Mouse (Mus musculus) left cerebral cortex, postnatal 36 days (tissue): ENCODE results near the gene Slc29a4. TPM values are rescaled to one million over a fixed set of nuclear protein-coding genes. Genes with fewer than 3 reads are reported as not detected.

Experiments
- DNase-seq, 2 experiments: peaks; one replicate each; pipeline ENCODE4 v3.0.0; 2021 to 2022; ENCODE audit warnings: low spot score in 2 of 2, mixed read lengths in 1 of 2
- intact Hi-C: fragments of 180-260 bp; cut with DNase I; formaldehyde crosslinking; loops from one replicate; pipeline ENCODE4 v1.15.1; 2025
- total RNA-seq, 2 experiments: library from RNA; stranded (reverse); gene quantifications; 2 replicates each; pipeline ENCODE4 v1.2.3; 2021

Gene Slc29a4
- 10 to 100 TPM in 1 of 2 experiments, 1 to 10 TPM in 1; 8.9 to 17.0 TPM for total RNA-seq

DNA sequence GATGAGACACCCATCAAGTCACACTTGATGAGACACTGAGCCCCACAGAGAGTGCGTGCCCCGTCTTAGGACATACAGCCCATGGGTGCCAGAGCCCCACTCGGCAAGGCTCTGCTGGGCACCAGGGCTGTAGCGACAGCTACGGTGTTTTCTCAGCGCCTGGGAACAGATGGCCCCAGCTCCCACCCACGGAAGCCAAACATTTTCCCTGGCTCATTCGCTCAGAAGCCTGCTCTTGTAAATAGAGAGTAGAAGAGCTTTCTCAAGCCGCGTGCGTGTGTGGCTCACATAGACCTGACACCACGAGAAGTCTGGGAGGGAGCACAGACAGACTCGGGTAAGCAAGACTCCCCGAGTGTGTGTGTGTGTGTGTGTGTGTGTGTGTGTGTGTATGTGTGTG is at the start of gene Slc29a4:
Gene Slc29a4, plus strand, starts transcription at position 265 of the 400 bp plus-strand sequence.
- intact Hi-C loops, result no loop called here
- DNase-seq, result peak; percentile 73 to 78

DNA sequence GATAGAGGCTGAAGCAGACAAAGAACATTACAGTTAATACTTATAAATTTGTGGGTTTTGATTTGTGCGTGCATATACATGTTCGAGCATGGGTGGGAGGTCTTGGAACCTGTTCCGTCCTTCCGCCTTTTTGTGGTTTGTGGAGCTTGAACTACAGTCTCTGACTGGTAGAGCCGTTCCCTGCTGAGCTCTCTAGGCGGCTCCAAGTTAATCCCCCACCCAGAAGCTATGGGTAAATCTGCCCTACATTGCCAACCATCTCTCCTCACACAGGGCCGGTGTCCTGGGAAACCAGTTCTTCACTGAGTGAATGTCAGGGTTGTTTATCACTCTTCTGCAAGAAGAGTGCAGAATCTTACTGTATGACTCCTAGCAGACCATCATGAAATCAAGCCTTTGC is 44.1 kb upstream of the Slc29a4 start:
- no peak for DNase-seq
- intact Hi-C loops, result no loop called here

DNA sequence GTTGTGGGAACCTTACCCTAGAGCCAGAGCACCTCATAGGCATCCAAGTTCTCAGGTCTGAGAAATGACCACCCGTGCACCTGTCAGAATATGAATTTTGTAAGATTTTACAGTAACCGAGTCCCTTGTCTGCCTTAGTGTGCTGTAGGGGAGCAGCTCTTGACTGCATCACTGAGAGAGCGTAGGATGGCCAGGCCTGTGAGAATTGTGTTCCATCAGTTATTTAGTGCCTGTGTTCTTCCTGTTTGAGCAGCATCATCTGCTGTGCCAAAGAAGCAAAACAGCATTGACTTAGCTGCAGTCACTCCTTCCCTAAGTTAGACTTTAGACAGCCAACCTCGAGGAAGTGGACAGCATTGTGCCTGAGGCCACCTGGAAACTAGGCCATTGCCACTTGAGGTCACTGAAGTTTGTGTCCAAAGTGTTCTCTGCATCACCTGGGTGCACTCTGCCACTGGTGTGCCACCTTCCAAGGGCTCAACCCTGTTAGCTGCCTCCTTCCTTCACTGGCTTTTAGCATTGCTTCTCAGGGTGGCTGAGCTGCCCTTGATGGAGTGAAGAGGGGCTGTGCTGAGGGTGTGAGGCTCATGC is 42.8 kb upstream of the Slc29a4 start:
- intact Hi-C loops, result no loop called here
- DNase-seq, result no peak

DNA sequence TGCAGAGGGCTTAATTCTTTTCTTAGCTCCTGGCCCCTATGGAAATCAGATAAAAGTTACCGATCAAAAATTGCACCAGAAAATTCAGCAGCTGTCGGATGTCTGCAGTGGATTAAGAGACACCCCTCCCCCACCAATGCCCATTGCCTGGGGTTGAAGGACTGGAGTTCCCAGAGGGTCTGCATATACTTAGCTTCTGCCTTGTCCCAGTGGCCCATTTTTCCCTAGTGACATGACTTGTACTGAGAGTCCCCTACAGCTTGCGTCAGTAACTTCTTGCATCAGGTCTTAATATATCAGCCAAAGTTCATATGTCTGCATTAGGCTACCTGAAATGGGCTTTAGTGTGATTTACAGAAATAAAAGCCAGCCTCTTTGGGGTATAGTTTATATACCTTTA is 41.9 kb upstream of the Slc29a4 start:
- intact Hi-C loops, result no loop called here
- no peak for DNase-seq

DNA sequence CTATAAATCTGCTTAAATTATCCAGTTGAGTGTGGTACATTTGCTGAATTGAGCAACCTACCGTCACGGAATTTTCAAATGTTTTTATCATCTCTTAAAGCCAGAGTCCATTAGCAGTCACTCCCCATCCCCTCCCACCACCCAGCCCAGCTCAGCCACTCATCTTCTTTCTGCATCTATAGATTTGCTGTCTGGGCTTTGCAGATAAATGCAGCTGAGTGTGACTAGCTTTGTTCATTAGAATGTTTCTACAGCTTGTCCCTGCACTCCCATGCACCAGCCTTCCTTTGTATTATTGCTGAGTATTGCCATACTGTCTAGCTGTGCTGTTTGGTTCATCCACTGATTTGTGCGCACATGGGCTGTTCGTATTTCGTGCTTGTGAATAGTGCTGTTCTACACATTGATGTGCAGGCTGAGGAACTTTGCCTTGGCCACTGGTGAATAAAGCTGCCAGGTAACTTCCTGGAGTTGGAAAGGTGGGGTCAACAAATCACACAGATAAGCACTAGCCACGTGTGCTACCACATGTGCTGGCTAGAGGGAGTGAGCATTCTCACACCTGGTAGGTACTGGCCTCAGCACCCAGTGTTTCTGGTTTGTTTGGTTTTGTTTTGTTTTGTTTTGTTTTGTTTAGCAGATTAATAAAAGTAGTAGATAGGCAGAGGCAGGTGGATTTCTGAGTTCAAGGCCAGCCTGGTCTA is 41.4 kb upstream of the Slc29a4 start:
- intact Hi-C loops, result no loop called here
- DNase-seq, result no peak

DNA sequence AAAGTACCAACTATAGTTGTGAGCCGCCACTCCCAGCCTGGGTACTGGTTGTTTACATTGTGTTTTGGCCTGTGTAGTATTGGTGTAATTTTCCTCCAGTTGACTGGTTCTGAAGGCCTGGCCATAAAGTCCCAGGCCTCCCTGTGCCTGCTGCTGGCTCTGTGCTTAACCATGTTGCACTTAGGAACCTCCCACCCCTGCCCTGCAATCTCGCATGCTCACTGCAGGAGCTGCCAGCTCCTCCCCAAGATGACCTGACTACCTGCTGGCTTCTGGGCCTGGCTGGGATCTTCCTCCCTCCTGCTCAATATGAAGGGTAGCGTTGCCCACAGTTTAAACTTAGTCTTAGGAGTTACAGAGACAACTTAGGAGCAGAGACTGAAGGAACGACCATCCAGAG is 40.0 kb upstream of the Slc29a4 start:
- DNase-seq, result no peak
- intact Hi-C loops, result no loop called here

DNA sequence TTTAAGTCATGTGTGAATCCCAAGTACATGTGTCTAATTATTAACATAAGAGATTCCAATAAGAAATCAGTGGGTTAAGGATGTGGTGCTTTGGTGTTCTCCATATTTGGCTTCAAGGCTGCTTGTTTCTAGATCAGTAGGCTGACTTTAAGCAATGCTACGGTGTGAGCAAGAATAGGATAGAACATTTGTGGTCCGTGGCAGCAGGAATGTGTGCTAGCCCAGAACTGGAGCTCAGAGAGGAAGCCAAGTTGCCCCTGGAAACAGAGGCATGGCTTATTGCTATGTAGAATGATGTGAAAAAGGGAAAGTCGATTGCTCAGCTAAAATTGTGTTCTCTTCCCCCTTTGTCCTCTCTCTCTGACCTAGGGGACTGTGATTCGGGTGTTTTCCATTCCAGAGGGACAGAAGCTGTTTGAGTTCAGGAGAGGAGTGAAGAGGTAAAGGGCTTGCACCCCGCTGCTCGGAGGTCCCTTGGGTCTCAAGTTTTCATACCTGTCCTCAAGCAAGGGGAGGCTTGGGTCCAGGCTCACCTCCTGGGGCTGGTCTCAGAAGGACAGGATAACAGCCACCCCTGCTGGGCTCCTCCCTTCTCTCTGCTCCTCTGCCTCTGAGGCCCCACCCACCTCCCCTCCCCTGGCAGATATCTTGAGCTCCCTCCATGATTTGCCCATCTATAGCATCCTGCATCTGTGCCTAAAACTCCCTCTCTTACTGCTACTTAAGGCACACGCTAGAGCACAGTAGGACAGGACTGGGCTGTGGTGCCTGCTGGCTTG is 31.5 kb upstream of the Slc29a4 start:
- intact Hi-C loops, result no loop called here
- no peak for DNase-seq

DNA sequence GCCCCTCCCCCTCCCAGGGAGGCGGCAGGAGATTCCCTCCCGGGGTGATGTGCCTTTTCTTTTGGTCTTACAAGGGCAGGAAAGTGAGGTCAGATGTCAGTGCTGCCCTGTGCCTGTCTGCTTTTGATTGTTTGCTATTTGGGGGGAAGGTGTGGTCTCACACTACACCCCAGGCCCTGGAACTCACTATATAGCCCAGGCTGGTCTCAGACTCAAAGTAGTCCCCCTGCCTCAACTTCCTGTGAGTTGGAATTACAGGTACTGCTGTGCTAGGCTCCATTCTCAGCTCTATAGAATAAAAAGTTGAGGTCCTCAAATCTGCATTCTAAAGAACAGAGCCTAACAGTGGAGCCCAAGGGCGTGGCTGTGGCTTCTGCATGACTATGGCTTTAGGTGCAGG is 24.4 kb upstream of the Slc29a4 start:
- intact Hi-C loops, result no loop called here

DNA sequence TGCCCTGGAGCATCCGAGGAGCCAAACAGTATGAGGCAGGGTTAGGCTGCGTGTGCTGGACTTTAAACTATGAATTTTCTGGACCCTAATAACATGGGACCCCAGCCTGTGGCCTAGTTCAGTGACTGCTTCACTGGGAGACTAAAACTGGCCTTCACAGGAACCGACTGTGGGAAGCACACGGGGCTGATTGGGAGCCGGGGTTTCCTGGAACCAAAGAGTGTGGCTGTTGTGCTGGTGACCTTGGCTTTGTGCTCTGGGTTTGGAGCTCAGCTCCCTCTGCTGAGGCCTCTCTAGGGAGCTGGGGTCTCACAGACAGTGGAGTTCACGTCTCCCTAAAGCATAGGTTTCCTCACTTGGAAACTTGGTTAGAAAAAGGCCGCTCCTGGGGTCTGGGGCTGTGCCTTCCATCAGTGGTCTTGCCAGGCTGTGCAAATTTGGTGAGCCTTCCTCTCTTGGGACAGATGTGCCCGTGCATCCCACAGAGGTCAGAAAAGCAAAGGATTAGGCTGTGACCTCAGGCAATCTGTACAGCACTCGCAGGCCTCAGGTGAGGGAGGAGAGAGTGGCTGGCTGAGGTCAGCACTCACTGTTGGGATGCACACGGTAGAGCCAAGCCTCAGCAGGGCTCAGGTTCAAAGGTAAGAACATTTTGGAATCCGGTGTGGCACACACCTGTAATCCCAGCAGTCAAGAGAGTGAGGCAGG is 23.6 kb upstream of the Slc29a4 start:
- intact Hi-C loops, result no loop called here
- no peak for DNase-seq

More for the DNA sequence above, 24.4 kb upstream of the Slc29a4 start:
- DNase-seq, result no peak

DNA sequence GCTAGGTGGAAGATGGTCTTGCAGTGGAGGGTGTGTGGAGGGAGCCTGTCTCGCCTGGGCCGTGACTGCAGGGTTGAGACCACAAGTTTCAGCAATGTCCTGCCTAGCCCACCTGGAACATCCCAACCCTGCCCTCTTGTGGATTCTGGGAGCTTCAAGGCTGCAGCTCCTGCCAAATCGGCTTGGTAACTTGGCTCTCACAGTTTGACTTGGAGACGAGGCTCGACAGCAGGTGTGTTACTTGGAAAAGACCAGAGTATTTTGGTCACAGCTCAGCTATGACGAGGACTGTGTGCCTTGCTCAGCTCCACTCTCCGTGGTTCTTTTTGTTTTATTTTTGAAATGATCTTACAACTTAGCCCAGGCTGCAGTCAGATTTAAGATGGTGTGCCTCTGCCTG is 22.6 kb upstream of the Slc29a4 start:
- intact Hi-C loops, result no loop called here
- peak; percentile 48 to 50 for DNase-seq

DNA sequence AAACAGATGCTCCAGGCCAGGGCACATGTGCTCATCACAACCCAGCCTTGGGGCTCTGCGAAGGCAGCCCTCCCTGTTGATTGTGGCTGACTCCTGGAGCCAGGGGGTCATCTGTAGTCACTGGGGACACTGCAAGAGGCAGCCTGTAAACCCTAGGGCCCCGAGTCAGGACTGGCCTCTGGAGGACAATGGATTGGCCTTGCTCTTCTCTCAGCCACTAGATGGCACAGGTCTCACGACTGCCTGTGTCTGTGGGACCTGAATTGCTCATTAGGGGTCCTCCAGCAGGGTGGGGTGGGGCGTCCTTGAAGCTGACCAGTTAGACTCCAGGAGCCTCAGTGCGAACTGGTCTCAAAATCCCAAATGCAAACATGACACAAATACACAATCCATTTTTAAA is 19.2 kb upstream of the Slc29a4 start:
- intact Hi-C loops, result no loop called here
- DNase-seq, result no peak

DNA sequence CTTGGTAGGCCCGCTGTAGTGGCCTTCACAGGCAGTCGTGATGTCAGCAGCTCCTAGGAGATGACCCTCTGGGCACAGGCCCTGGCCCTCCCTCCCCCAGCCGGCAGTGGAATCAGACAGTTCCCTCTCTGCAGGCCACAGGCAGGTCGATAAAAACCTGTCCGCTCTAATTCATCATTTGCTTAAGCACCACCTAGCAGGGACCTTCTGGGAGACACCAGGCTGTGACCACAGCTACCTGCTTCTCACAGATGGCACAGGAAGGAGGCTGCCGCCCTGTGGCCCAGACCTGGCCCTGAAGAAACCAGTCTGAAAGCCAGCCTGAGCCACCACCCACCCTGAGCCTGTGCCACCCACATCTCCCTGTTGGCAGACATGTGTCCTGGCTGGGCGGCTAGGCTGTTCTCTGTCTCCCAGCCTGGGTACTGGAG is 14.2 kb upstream of the Slc29a4 start:
- no peak for DNase-seq
- intact Hi-C loops, result no loop called here

DNA sequence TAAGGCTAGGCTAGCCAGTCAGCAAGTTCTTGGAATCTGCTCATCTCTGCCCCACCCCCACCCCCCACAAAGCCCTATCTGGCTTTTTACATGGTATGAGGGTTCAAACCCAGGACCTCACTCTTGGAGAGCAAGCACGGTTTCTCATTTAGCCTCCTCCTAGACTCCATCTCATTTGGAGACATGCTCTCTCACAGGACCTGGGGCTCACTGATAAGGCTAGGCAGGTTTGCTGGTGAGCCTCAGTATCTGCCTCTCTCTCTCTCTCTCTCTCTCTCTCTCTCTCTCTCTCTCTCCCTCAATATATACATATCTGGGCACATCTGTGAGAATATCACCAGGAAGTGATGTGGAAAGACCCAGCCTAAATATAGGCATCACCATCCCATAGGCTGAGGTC is 13.2 kb upstream of the Slc29a4 start:
- no peak for DNase-seq
- intact Hi-C loops, result no loop called here

DNA sequence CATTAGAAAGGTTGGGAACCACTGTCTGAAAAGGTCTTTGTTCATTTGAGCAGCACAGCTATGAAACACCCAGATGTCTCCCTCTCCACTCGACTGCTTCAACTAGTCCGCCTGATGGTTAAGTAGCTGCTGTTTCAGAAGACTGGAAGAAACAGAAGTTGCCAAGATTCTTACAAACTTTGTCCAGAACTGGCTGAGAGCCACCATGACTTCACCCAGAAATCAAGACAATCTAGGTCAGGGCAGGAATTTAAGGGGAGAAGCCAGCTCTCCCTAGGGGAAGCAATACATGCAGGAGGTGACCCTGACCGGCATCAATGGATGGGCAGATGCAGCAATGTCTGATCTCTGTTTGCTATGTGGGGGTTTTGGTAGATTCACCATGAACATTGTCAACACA is 10.4 kb upstream of the Slc29a4 start:
- DNase-seq, result no peak
- intact Hi-C loops, result no loop called here

DNA sequence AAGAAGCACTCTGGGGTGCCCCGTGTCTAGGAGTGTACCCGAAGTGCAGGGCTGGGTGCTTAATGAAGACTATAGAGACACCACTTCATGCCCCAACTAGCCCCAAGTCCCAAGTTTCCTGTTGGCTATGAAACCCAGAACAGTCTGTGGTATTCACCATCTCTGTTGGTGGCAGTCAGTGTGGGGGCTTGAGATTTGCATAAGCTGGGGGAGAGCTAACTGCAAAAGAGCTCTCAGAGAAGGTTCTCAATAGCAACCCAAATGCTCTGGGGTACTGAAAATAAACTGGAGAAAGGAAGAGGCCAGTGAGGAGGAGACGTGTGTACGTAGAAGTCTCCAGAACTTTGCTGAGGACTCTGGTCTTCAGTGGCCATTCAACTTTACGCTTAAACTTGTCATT is 9.8 kb upstream of the Slc29a4 start:
- DNase-seq, result peak in 1 of 2 experiments; percentile 31
- intact Hi-C loops, result no loop called here

DNA sequence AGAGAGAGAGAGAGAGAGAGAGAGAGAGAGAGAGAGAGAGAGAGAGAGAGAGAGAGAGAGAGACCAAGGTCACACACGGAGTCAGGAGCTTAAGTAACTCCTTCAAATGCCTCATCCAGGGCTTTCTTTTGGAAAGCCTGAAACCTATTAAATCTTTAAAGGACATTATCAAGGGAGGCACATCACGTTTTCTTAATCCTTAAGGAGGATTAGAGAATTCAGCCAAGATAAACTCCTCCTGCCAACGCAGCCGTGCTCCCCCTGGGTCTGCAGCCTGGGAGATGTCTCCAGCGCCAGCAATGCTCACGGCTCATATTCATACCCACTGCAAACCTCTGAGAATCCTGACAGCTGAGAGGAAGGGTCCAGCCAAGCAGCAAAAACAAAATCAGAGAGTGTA is 3.4 kb upstream of the Slc29a4 start:
- intact Hi-C loops, result no loop called here
- no peak for DNase-seq

DNA sequence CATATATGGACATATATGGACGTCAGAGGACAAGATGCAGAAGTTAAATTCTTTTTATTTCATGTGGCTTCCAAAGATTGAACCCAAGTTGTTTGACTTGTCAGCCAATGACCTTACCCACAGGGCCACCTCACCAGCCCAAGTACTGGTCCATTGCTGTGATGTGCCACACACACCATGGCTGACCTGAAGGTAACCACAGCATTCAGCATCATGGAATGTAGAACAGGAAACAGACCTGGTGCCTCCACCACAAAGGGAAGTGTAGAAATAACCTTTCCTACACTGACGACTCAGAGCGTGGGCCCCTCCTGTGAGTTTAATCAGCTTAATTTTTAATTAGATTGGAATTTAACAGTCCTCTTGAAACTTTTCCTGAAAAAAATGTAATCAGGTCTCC is 2.0 kb upstream of the Slc29a4 start:
- no peak for DNase-seq
- intact Hi-C loops, result no loop called here

DNA sequence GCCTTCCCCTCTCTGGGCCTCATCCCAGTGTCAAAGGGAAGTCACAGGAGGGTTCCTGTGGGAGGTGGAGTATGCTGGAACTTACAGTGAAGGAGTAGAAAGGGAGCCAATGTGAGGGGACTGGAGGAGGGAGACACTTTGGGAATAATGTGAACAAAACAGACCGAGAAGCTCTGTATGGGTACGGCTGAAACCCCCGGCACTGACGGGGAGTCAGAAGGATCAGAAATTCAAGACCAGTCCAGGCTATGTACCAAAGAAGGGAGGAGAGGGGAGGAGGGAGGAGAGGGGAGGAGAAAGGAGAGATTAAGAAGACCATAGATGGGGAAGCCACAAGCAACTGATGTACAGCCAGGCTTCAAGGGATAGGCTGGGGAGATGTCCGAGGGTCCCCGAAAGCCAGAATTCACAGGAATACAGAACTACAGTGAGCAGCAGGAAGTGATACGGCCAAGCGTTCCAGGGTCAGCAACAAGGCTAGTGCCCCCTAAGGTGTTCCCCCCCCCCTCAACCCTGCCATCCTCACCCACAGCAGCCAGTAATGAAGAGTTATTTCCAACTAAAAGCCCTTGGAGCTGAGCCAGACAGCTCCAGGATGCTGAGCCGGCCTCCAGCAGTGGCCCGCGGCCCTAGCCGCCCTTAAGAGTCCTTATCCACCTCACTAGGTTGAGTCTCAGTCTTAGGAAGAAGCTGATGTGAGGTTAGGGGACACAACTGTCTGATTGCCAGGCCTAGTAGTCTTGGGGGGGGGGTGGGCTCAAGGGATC is 842 bp downstream of the Slc29a4 start:
- DNase-seq, result no peak
- intact Hi-C loops, result no loop called here

DNA sequence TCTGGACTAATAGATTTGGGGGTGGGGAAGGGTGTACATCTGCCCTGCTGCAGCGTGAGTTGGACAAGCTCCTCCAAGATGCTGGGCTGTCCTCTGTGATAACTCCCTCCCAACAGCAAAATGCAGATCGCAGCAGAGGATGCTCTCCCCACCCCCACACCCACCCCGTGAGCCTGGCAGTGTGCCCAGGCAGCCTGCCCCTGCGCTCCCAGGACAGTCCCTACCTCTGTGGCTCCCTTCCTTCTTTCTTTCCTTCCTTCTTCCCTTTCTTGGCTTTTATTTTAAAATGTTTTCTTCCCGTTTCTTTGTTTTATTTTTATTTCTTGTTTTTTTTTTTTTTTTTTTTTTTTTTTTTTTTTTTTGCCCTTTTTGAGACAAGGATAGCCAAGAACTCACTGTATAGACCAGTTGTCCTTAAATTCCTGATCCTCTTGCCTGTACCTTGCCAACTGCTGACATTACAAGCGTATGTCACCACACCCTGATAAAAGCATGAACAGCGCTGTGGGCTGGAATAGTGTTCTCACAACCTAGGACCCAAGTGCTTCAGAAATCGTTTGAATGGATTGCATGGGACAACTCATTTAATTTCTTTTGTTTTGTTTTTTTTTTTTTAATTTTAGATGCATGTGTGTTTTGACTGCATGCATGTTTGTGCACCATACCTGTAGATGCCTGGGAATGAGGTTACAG is 1.6 kb downstream of the Slc29a4 start:
- no peak for DNase-seq
- intact Hi-C loops, result no loop called here
